ENCODE assay signal across 8 mouse cellular contexts in the genomic region with DNA sequence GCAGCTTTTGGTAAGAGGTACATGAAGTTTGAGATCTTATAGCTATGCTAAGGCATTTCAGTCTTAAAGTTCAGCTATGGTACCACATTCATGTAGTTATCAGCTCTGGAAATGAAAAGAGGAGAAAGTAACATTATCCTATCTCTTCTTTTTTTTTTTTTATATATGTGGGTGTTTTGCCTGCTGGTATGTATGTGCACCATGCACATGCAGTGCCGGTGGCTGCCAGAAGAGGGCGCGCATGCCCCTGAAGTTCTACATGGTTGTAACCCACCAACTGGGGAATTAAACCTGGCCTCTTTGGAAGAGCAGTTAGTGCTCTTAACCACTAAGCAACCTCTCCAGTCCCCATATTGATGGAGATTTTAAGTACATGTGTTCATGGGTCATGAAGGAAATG. TPM values are rescaled to one million over a fixed set of nuclear protein-coding genes. Genes with fewer than 3 reads are reported as not detected.
DNase-seq lines count a peak whose midpoint lies in the region; ATAC-seq and TF ChIP-seq lines count a peak whose summit lies in the region.
"Not testable (repeated sequence)": the region's sequence is repeated elsewhere in the genome, so short reads cannot be mapped to it uniquely, and the experiment has no call there.

No protein-coding gene starts in this region.

- H3K27me3 ChIP-seq in embryonic facial prominence, embryonic 10.5 days (replicated peaks; ENCODE audit: low read depth, poor library complexity, severe bottlenecking); kidney, postnatal 0 days (ENCODE audit: insufficient read depth, low read length); liver, postnatal 0 days (ENCODE audit: insufficient read depth, low read length): not testable (repeated sequence)

- not testable (repeated sequence) for ATAC-seq in kidney, postnatal 0 days (replicated peaks; ENCODE audit: low FRiP score, low read depth); liver, postnatal 0 days

- H3K4me3 ChIP-seq in embryonic facial prominence, embryonic 10.5 days; kidney, postnatal 0 days (replicated peaks; ENCODE audit: low read depth, low read length); liver, postnatal 0 days (ENCODE audit: low read depth, low read length): not testable (repeated sequence)

- 0 out of 2 replicates have a peak, but pooled peaks have one; percentile 15 for TF ChIP-seq CTCF in kidney, postnatal 0 days (IDR thresholded peaks at IDR 0.05; ENCODE audit: low read depth)
- TF ChIP-seq CTCF in liver, postnatal 0 days (IDR thresholded peaks at IDR 0.05; ENCODE audit: low read depth), result peak; percentile 50

- H3K36me3 ChIP-seq in embryonic facial prominence, embryonic 10.5 days (replicated peaks); kidney, postnatal 0 days (ENCODE audit: insufficient read depth, low read length); liver, postnatal 0 days (replicated peaks; ENCODE audit: insufficient read depth, low read length): not testable (repeated sequence)

- H3K9ac ChIP-seq in kidney, postnatal 0 days (ENCODE audit: low read depth, low read length); liver, postnatal 0 days (replicated peaks): not testable (repeated sequence)

- H3K4me2 ChIP-seq in kidney, postnatal 0 days (ENCODE audit: low read length); liver, postnatal 0 days (ENCODE audit: low read depth, low read length): not testable (repeated sequence)

- not testable (repeated sequence) for TF ChIP-seq EP300 in liver, postnatal 0 days (IDR thresholded peaks at IDR 0.05; ENCODE audit: low read depth)

- WGBS in embryonic facial prominence, embryonic 10.5 days, result 47% methylated on average over 3 of the region's 3 CpGs
- 46% methylated on average over 3 of the region's 3 CpGs for WGBS in kidney, postnatal 0 days
- WGBS in liver, postnatal 0 days (ENCODE audit: insufficient replicate concordance), result 43% methylated on average over 3 of the region's 3 CpGs

- not testable (repeated sequence) for H3K4me1 ChIP-seq in embryonic facial prominence, embryonic 10.5 days; kidney, postnatal 0 days (replicated peaks; ENCODE audit: insufficient read depth, low read length); liver, postnatal 0 days (ENCODE audit: insufficient read depth)

- H3K9me3 ChIP-seq in embryonic facial prominence, embryonic 10.5 days; kidney, postnatal 0 days (replicated peaks; ENCODE audit: low read length); liver, postnatal 0 days (ENCODE audit: low read length): not testable (repeated sequence)

- H3K27ac ChIP-seq in embryonic facial prominence, embryonic 10.5 days (replicated peaks); kidney, postnatal 0 days; liver, postnatal 0 days (ENCODE audit: low read depth): not testable (repeated sequence)

- DNase-seq in A20 (ENCODE audit: low read depth, low spot score), result peak; percentile 54
- peak; percentile 32 for DNase-seq in NIH3T3 (ENCODE audit: low read depth)
- DNase-seq in c-Kit-positive CD71-negative TER-119-negative erythroid progenitor cells, embryonic 14.5 days (ENCODE audit: low read depth), result peak; percentile 6
- DNase-seq in embryonic facial prominence, embryonic 10.5 days (ENCODE audit: low spot score), result peak; percentile 33
- not testable (repeated sequence) for DNase-seq in kidney, postnatal 0 days (ENCODE audit: low spot score)
- peak; percentile 36 for DNase-seq in liver, postnatal 0 days
- DNase-seq in spleen, adult 12 weeks (ENCODE audit: low spot score), result peak; percentile 3
- peak; percentile 21 for DNase-seq in thymus, postnatal 25 days

RNA-seq across cellular contexts. Expression of a gene that starts 49.5 kb away (rescaled TPM):
- polyA plus RNA-seq in embryonic facial prominence, embryonic 10.5 days (2016; fragmentation: Nextera tagmentation; extraction: Ambion mirVana), result 60.7 and 63.9 TPM in 2 replicates
- 51.1 and 53.5 TPM in 2 replicates for polyA plus RNA-seq in kidney, postnatal 0 days (2015; fragmentation: Nextera tagmentation; extraction: Ambion mirVana)
- polyA plus RNA-seq in liver, postnatal 0 days (2015; fragmentation: Nextera tagmentation; extraction: Ambion mirVana), result 13.0 TPM in 2 replicates
